Mouse (Mus musculus) A20 (cell line): ENCODE results near the gene Prkch.

Source experiments
- DNase-seq: peaks from one replicate; pipeline ENCODE4 v3.0.0-alpha.2; 2011; ENCODE audit warnings: low read depth, low spot score

The Prkch gene

DNA sequence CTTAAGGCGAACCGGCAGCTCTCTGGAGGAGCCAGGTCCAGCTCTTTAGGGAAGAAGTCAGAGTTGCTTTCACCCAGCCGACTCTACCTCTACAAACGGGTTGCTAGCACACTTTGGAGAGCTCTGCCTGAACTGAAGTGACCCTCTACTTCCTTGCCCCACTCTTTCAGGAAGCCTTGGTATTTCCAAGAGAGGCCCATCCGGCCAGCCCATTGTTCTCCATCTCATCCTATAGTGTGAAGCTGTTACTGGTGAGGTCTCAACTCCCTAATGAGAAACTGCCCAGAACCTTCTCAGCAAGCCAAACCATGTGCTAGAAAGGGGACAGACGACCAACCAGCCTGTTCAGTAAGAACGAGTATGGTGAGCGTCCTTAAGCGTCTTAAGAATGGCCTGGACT is 1.3 kb upstream of the Prkch start:
- DNase-seq, result no peak

DNA sequence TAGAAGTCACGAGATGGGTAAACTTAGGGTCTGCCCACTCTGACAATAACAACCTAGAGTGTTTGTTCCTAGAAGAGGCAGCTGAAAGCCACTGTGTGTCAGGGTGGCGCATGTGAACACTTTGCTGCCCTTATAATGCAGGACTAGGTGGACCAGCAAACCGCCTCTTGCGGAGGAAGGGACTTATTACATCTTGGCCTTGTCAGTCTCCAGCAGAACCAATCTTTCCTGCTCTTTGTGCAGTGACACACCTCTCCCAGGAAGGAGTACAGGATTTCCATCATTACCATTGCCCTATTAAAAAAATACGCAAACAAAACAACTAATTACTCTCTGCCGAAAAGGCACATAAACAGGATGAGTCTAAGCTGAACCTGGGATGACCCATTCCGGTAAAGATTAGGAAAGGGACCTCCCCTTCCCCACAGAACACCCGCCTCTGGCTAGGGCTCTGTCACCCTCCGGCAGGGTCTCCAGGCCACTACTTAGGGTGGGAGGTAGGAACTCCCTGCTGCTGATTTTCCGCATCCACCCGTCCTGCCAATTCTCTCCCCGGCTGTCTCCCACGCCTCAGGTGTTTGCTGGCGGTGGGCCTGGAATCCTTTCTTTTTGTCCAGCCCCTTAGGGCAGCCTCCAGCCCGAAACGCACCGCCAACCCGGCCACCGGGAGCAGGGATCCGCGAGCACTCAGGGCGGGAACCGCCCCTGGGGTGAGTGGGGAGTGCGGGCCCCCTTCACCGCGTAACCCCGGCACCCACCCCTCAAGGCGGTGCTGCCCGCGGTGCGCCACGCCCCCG is 585 bp upstream of the Prkch start:
- no peak for DNase-seq

DNA sequence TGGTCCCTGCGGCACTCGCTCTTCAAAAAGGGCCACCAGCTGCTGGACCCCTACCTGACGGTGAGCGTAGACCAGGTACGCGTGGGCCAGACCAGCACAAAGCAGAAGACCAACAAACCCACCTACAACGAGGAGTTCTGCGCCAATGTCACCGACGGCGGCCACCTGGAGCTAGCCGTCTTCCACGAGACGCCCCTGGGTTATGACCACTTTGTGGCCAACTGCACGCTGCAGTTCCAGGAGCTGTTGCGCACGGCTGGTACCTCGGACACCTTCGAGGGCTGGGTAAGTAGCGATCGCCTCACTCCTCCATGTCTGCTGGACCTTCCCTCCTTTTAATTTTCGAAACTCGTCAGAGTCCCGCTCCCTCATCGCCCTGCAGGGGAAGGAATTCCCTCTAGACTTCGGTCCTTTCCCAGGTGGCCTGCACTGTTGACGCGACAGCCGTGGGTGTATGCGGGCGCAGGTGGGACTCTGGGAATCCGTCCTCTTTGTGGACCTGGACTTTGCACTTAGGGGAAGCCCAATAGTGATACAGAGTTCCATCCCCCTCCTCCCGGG is 725 bp downstream of the Prkch start:
- DNase-seq, result no peak

DNA sequence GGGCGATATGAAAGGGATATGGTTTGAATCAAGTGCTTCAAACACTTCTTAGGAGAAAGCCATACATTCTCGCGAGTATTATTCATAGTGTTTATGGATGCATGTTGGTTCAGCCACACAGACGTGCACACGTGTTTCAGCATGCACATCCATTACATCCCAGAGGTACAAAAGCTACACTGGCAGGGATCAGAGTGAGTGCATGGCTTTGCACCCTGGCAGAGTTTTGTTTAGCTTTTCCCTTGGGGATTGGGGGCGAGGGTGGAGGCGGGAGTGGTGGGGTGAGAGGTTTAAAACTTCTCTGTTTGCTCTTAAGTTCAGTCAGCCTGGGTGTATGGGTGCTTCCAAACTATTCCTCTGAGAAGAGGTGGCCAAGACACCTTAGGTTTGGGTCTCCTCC is 1.3 kb downstream of the Prkch start:
- DNase-seq, result no peak

DNA sequence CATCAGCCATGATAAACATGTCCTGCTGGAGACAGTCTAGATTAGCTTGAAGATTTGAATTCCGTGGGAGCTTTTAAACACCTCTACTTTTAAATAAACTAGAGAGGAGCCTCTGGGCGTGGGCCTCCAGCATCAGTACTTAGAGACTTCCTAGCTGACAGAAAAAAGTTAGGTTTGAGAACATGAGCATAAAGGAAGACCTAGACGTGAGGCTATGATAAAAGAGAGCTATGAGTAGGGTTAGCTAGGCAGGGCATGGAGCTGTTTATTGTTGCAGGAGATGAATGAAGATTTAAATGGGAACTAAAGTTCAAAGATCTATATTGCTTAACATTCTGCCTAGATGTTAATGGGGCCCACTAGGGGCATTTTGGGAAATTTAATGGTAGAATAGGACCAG is 2.7 kb downstream of the Prkch start:
- no peak for DNase-seq

DNA sequence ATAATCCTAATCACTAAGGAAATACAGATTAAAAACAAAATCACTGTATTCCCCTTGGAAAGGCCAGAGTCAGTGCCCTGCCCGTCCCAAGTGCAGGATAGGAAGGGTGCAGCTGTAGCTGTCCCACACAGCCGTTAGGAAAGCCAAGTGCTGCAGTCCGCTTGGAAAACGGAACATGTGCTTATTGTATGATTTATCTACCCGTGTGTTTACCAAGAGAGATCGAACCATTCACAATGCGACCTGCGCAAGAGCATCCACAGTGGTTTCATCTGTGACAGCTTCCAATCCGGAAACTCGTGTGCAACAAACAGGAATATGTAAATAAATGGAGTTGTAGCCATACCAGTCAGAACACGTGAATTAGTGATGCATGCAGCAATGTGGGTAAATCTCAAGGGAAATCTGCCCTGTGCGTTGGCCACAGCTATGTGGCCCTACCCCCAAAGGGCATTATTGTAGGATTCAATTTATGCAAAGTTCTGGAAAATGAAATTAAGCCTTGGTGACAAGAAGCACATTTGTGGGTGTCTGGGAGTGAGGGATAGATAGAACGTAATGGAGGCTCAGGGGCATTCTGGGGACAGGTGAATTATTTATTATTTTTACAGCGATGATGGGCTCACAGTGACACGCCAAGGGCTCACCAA is 6.2 kb downstream of the Prkch start:
- no peak for DNase-seq

DNA sequence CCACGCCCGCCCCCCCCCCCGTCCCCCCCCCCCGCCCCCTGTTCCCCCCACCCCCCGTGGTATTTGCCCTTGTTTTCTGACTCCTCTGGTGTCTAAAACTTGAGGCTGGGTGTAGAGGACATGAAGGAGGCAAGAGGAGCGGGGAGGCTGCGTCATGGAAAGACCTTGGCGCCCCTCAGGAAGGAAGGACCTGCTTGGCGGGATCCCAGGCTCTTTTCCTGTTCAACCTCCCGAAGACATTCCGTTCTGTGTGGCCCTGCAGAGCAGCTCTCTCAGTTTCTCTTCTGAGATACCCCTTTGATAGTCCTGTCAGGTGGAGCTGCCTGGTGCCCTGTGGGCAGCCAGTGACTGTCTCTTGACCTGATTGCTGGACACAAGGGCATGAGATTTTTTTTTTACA is 7.0 kb downstream of the Prkch start:
- DNase-seq, result no peak

DNA sequence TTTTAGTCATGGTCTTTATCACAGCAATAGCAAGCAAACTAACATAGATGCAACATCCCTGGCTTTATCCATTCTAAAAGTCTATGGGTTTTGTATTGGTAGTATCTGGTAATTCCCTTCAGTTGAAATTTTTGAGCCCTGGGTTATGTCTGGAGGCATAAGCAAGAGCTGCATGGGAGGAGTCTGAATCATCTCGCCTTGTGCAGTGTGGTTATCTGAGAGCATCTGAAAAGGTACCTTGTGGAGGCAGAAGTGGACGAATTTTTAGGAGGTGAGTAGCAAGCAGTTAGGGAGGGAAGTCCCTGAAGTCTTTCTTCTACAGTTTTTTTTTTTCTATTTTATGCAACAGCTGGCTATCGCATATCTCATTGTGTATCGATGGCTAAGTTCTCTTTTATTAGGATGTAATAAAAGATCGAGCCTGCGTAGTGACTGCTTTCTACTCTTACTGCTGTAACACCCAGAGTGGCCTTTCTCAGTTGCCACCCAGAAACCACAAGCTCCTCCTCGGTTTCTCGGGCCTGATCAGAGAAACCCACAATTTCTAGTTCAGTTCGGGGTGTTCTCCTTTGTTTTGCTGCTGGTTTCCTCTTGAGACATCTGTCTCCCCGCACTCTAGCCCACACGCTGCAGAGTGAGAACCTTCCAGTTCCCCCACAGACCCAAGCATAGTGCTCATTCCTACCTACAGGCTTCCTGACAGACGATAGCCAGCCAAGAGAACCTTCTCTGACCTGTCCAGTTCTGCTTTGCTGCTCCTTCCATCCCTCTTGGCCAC is 8.6 kb downstream of the Prkch start:
- no peak for DNase-seq

DNA sequence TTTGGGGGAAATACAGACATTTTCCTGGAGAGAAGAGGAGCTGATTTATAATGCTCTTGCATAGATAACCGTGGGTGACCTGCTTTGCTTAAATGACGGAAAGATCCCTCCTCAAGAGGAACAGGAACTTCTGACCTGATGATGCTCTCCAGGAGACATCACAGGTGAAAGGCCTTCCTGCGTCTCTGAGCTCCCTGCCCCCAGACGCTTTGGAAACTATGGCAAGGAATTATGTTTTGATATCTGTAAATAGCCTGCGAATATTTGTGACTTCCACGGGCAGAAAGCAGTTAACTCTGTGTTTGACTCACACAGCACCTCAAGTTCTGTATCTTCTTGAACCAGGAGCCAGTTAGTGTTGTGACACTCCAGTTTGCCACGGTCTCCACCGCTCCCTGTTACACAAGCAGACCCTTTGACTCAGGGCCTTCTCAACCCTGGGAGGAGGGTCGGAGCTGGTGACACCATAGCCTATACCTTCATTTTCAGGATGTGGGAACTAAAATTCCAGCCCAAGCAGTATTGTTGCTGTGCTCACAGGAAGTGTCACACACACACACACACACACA is 9.7 kb downstream of the Prkch start:
- DNase-seq, result no peak

DNA sequence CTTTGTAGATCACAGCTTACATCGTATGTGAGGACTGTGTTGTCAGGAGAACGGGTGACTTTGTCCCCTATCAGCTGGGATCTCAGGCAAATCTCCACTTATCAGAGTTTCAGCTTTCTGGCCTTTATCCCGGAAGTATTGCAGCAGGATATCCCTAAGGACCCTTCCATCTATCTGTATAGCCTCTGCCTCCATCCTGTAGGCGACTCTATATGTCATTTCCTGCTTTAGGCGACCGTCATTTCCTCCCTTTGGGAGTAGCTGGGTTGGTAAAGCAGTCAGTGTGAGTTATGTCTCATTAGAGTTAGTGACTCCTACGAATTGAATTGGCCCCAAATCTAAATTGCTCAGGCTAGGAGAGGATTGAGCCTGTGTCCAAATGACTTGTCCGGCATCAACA is 10.6 kb downstream of the Prkch start:
- DNase-seq, result no peak

DNA sequence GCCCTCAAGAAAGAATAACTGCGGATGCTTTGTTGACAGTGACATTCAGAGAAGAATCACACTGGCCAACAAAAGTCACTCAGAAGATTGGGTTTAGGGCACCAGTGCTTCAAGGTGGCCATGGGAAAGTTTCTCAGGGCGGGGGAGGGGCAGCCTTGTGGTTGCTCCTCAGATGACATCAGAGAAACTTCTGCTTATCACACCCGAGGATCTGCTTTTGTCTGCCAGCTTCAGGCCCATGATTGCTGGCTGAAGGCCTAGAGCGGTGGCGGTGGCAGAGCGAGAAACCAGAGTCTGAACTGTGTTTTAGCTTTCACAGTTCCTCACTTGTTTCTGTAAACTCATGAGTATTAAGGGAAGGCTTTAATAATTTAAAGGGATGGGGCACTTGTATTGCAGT is 13.6 kb downstream of the Prkch start:
- no peak for DNase-seq

DNA sequence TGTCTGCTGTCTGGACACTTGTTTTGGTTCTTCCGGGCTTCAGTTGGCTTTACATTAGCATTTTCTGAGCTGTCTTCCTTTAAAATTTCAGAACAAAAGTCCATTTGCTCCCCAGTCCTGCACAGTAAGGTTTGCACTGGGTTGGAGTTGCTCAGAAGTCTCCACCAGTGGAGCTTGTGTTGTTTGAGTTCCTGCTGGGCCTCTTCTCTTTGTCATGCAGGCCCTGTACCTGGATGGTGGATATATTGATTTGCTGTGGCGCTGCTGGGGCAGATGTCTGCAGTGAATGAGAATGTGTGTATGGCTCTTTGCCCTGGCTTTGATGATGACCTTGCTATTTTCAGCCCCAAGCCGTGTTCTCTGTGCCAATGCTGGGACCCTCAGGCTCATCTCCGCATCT is 15.9 kb downstream of the Prkch start:
- DNase-seq, result no peak

DNA sequence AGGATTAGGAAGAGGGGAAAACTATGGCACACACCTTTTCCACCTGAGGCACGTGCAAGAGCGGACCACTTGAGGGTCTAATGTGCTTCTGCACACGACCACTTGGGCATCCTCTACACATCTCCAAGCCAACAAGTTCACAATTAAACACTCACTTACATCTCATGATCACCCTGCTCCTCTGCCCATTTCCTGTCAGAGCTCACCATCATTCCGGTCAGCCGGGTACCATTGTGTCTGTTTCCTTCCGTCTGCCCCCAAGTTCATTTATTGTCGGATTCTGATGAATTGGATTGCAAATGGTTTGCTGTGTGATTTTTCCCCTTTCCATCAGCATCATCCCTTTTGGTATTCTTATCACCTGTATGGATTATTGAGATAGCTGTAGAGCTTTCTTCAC is 18.4 kb downstream of the Prkch start:
- no peak for DNase-seq

DNA sequence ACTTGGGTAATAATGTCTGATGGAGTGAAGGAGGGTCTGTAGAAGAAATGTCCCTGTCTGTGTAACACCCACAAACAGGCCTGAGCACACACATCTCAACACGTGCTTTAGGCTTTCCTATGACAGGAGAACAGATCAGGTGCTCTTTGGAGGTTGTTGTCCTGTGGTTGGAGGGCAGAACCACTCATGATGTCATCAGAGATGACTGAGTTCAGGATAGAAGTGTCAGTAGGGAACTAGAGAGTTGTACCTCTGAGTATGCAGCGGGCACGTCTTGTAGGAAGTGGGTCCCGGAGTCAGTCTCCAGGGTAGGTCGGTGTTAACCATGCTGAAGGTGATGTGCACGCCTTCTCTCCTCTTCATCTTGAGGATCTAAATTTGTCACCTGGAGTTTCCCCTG is 19.1 kb downstream of the Prkch start:
- DNase-seq, result no peak

DNA sequence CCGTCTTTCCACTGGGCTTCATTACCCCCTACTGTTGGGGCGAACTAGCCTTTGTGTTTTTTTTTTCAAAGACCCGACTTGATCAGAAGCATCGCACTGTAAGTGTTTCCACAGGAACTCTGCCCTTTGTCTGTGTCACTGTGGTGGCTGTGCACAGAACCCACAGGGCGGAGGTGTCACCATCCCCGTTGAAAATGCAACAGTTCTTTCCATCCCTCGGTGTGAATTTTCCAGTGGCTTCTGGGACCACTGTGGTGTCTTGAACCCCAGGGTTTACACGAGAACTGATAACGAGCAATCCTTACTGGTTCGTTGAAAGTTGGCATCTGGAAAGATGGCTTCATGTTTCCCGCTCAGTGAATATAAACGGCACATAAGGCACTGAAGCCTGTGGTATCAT is 20.2 kb downstream of the Prkch start:
- no peak for DNase-seq

DNA sequence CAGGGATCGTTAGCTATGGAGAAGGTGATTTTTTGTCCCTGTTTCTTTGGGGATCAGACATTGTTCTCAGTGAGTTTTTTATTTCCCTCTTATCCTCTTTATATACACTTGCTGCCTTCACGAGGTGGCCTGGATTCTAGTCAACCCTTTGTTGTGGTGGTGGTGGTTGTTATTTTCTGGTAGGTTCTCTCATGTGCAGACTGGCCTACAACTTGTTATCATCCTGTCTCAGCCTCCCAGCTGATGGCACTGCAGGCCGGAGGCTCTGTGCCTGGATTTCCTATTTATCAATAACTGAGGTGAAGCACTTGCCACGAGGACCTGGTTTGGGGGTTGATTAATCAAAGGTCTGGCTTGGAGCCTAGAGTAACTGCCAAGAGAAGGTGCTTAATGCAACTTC is 20.6 kb downstream of the Prkch start:
- DNase-seq, result no peak

DNA sequence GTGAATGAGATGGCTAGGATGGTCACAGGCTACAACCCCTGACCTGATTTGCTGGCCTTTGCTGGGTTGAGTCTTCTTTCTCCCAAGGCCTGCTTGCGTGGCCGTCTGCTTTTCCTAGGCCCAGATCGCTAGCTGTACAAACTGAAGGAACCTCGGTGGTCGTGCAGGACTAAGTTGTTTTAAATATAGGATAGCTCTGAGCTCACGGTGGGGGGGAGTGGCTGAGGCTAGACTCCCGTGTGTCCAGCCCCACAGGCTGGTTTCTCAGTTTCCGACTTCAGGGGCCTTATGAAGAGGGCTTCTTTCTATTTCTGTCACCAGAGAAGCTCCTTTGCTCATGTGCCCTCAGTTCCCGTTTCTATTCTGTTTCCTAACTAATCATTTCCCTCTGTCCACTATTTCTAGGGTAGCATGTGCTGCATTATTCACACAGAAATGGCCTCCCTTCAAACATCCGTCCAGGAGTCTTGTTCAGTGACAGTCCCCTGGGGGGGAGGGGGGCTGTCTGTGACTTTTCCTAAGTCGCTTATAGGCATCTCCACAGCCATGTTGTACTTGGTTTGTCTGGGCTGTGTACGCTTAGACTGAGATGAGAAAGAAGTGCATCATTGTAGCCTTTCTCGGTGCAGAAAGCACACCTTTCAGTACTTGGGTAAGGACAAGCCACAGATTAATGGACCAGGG is 22.9 kb downstream of the Prkch start:
- DNase-seq, result peak; percentile 4

DNA sequence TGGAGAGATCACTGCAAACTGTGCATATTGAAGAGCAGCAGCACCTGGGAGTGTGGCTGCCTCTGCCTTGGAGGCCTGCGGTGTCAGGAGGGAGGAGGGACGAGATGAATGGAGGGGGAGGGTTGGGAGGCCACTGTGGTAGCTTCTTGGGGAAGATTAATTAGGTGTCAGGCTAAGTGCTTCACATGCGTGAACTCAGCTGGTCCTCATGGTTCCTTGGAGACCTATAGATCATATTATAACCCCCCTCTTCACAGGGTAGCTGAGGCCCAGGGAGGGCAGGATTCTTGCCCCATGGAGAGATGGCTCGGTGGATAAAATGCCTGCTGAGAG is 23.4 kb downstream of the Prkch start:
- no peak for DNase-seq

DNA sequence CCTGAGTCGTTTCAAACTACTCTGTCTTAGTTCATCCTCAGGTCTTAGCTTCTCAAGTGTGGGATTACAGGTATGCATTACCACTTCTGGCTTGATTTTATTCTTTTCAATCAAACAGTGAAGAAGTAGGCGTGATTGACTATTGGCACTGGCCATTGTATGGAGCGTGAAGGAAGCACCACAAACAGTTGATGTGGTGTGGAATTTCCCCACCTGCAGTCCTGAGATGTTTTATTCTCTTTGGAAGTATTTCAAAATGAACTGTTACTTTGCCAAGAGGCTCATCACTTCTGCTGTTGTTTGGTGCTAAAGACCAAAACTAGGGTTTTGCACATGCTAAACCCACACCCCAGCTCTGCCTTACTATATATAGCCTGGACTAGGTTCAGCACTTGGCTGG is 24.7 kb downstream of the Prkch start:
- DNase-seq, result no peak

DNA sequence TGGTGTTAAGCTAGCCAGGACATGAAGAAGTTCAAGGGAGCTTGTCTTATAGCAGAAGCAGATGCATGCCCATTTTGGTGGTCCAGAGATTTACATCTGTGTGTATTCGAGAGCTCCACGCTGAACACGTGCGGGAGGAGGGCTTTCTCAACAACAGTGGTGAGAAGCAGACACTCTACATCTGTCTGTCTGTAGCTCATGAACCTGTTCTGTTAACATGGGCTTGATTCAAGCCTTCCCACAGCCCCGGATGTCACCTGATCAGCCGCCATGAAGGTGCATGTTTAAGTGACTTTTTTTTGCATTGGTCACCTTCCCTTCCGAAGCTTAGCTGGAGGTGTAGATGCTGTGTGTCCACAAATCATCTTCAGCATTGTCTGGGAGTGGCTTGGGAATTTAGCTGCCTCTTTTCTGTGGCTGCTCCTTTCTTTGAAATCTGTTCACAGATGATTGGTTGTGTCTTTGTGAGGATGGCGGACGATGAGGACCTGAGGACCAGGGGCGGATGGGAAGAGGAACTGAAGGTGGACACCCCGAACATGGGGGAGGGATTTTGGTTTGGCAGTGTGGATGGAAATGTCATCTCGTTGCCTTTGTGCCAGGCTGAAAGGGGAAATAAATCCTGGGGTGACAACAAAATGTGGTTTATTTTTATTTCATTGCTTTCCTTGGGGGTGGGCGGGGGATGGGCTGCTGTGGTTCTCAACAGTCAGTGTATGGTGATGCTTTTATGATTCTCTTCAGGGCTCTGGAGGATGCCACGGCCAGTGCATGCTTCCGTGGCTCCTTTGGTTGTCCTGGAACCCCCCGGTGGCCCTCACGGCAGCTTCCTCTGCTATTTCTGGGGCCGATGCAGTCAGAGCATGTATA is 25.3 kb downstream of the Prkch start:
- no peak for DNase-seq
